Mouse (Mus musculus): ENCODE data around the gene Zfr. TPM values are rescaled to one million over a fixed set of nuclear protein-coding genes. Genes with fewer than 3 reads are reported as not detected.

Zfr gene
- polyA plus RNA-seq, 1 experiment from 2014 or later: 156 TPM

DNA sequence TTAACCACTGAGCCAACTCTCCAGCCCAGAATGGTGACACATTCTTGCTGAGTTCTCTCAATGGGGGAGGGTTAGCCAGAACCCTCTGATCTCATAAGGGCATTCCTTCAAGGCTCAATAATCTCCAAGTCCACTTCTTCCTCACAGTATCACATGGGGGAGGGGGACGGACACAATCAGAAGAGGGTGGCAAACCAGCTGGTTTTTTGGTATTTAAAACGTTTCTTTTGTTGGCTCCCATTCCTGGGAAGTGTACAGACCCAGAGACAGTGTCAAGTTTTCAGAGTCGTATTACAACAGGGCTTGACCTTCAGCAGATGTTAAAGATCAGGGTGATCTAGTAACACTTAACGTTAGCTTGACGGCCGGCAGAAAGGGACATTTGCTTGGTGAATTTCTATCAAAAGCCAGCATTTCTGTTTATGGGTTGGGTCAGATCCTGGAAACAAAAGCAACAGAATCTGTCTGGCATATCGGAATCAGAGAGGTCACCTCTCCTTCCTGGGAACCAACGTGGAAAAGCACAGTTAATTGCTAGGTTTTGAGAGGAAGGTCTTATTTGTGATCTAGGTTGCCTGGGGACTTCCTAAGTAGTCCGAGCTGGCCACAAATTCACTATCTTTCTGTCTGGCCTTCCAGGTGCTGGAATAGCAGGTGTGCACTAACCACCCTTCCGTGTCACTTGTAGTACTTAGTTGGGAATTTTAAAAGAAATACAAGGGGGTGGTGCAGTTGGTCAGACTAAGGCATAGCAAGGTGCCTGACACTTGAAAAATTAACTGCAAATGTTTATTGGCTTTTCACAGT, 86.1 kb downstream of the Zfr start:
- Histone ChIP-seq H3K4me2 (ENCODE audit: low read depth) (peak overlapping the region; percentile 53), H3K9me3 (ENCODE audit: control insufficient read depth, low read length) (no peaks in the 10 kb centered on the region), H3K4me3 (ENCODE audit: low read depth, low read length) (peak overlapping the region; percentile 36), H3K4me1 (ENCODE audit: control insufficient read depth, insufficient read depth, low read length) (peaks cover 15% of the 10 kb centered on the region), H3K27ac (ENCODE audit: low read depth, low read length) (0 out of 2 replicates have a peak overlapping the region, but pooled peaks have one; percentile 27), H3K27me3 (ENCODE audit: control insufficient read depth, insufficient read depth, low read length) (no peaks in the 10 kb centered on the region), H3K36me3 (ENCODE audit: control insufficient read depth, insufficient read depth, low read length) (no peaks in the 10 kb centered on the region), H3K9ac (ENCODE audit: low read length) (peak overlapping the region; percentile 41)
- DNase-seq (ENCODE audit: low spot score) (no peak), ATAC-seq (ENCODE audit: insufficient read depth, low FRiP score, low TSS enrichment) (no peak)
- 40% methylated on average over 10 of the region's 10 CpGs for WGBS

DNA sequence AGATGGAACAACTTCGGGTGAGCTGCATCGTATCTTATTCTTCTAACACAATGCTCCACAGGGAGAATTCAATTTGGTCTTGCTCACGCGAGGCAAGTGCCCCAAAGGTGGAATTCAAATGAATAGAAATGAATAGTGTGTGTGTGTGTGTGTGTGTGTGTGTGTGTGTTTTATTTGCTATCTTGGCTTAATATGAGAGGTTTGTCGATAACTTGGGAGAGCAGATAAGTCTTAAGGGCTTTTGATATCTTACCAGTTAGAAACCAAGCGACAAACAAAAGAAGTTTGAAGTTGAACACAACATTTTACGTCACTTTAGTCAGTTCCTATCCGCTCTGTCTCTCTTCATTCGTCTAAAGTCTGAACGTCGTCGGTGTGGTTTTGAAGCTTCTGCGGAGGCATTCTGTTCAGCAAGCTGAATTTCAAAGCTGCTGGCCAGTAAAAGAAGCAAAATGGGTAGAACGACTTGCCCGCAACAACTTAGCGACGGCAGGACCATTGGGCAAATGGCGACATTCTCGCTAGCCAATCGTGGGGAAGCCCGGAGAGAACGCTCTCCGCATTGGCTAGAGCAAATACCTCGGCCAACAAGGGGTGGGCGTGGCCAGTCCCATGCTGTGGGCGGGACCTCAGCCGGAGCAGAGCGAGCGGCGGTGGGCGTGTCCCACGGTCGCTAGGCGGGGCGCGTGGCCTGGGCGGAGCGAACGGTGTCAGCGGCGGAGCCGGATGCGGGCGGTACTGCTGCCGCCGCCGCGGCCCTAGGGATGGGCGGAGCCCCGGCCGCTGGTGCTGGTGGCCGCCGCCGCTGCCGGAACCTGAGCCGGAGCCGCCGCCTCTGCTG, 86.9 kb downstream of the Zfr start, which contains the start of gene Mtmr12:
Gene Mtmr12 (plus strand): TSS at position 710 of the 841 bp plus-strand sequence.
- Histone ChIP-seq H3K27ac (ENCODE audit: low read depth, low read length) (peak within 1 kb of the TSS; percentile 84), H3K9me3 (ENCODE audit: control insufficient read depth, low read length) (no peaks in the 10 kb centered on the region), H3K36me3 (ENCODE audit: control insufficient read depth, insufficient read depth, low read length) (no peaks in the 10 kb centered on the region), H3K4me3 (ENCODE audit: low read depth, low read length) (peak within 1 kb of the TSS; percentile 71), H3K4me1 (ENCODE audit: control insufficient read depth, insufficient read depth, low read length) (peaks cover 15% of the 10 kb centered on the region), H3K9ac (ENCODE audit: low read length) (peak within 1 kb of the TSS; percentile 88), H3K27me3 (ENCODE audit: control insufficient read depth, insufficient read depth, low read length) (no peaks in the 10 kb centered on the region), H3K4me2 (ENCODE audit: low read depth) (peak within 1 kb of the TSS; percentile 72)
- under 1% methylated on average over 39 of the region's 58 CpGs for WGBS
- DNase-seq (ENCODE audit: low spot score) (peak; percentile 100), ATAC-seq (ENCODE audit: insufficient read depth, low FRiP score, low TSS enrichment) (peak; percentile 99)

GRCm38 (mm10) chr15:12205160-12205901, 87.7 kb downstream of the Zfr start:
- H3K36me3 ChIP-seq (ENCODE audit: control insufficient read depth, insufficient read depth, low read length): no peaks in the 10 kb centered on the region
- H3K4me2 ChIP-seq (ENCODE audit: low read depth): peak overlapping the region; percentile 72
- peak overlapping the region; percentile 88 for H3K9ac ChIP-seq (ENCODE audit: low read length)
- no peaks in the 10 kb centered on the region for H3K27me3 ChIP-seq (ENCODE audit: control insufficient read depth, insufficient read depth, low read length)
- H3K4me1 ChIP-seq (ENCODE audit: control insufficient read depth, insufficient read depth, low read length): peaks cover 15% of the 10 kb centered on the region
- peak overlapping the region; percentile 84 for H3K27ac ChIP-seq (ENCODE audit: low read depth, low read length)
- no peaks in the 10 kb centered on the region for H3K9me3 ChIP-seq (ENCODE audit: control insufficient read depth, low read length)
- WGBS: 1% methylated on average over 47 of the region's 73 CpGs
- H3K4me3 ChIP-seq (ENCODE audit: low read depth, low read length): peak overlapping the region; percentile 71
- ATAC-seq (ENCODE audit: insufficient read depth, low FRiP score, low TSS enrichment): peak; percentile 85
- DNase-seq (ENCODE audit: low spot score): peak; percentile 48

DNA sequence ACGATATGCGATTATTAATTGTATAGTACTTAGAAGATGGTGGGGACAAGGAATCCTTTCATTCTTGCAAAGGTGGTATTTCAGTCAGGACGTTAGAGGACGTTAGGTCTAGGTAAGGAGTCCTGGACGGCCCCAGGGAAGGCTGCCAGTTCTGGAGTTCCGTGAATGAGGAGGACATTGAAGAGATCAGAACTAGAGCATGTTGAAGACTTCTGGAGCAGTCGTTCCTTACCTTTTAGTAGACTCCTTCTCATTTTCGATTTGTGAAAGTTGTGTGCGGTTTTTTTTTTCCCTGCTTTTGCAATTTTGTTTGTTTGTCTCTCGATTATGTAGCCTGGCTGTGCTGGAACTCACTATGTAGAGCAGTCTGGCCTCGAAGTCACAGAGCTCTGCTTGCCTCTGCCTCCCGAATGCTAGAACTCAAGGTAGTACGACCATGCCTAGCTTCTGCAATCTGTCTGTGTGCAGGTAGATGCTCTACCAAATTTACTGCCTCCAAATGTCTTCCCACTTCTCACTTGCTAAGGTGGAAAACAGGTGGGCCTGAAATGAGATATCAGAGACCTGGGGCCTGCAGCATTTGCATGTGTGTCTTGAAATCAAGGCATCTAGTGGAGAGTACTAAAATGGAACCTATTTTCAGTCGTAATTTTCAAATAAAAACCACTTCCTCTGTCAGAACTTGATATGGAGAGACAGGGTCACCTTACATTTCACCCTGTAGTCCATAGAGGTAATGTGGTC, 88.4 kb downstream of the Zfr start:
- Histone ChIP-seq H3K36me3 (ENCODE audit: control insufficient read depth, insufficient read depth, low read length) (no peaks in the 10 kb centered on the region), H3K4me2 (ENCODE audit: low read depth) (peak overlapping the region; percentile 72), H3K4me3 (ENCODE audit: low read depth, low read length) (peak overlapping the region; percentile 71), H3K4me1 (ENCODE audit: control insufficient read depth, insufficient read depth, low read length) (peaks cover 15% of the 10 kb centered on the region), H3K27ac (ENCODE audit: low read depth, low read length) (0 out of 2 replicates have a peak overlapping the region, but pooled peaks have one; percentile 84), H3K27me3 (ENCODE audit: control insufficient read depth, insufficient read depth, low read length) (no peaks in the 10 kb centered on the region), H3K9ac (ENCODE audit: low read length) (peak overlapping the region; percentile 88), H3K9me3 (ENCODE audit: control insufficient read depth, low read length) (no peaks in the 10 kb centered on the region)
- DNase-seq (ENCODE audit: low spot score) (no peak), ATAC-seq (ENCODE audit: insufficient read depth, low FRiP score, low TSS enrichment) (no peak)
- 46% methylated on average over 14 of the region's 14 CpGs for WGBS

- DNase-seq (ENCODE audit: low spot score) (no peak), ATAC-seq (ENCODE audit: insufficient read depth, low FRiP score, low TSS enrichment) (no peak)
- Histone ChIP-seq H3K4me2 (ENCODE audit: low read depth) (no peak overlapping the region; the same call in 1 of the 2 replicates), H3K4me1 (ENCODE audit: control insufficient read depth, insufficient read depth, low read length) (peaks cover 15% of the 10 kb centered on the region), H3K27ac (ENCODE audit: low read depth, low read length) (no peak overlapping the region), H3K9me3 (ENCODE audit: control insufficient read depth, low read length) (no peaks in the 10 kb centered on the region), H3K9ac (ENCODE audit: low read length) (no peak overlapping the region), H3K27me3 (ENCODE audit: control insufficient read depth, insufficient read depth, low read length) (no peaks in the 10 kb centered on the region), H3K4me3 (ENCODE audit: low read depth, low read length) (no peak overlapping the region), H3K36me3 (ENCODE audit: control insufficient read depth, insufficient read depth, low read length) (no peaks in the 10 kb centered on the region)
- WGBS: 59% methylated on average over 7 of the region's 7 CpGs
Observed at GRCm38 (mm10) chr15:12206646-12207222, 89.1 kb downstream of the Zfr start.

- Histone ChIP-seq H3K9ac (ENCODE audit: low read length) (no peak overlapping the region), H3K4me3 (ENCODE audit: low read depth, low read length) (no peak overlapping the region), H3K4me1 (ENCODE audit: control insufficient read depth, insufficient read depth, low read length) (peaks cover 15% of the 10 kb centered on the region), H3K27ac (ENCODE audit: low read depth, low read length) (no peak overlapping the region), H3K36me3 (ENCODE audit: control insufficient read depth, insufficient read depth, low read length) (no peaks in the 10 kb centered on the region), H3K9me3 (ENCODE audit: control insufficient read depth, low read length) (no peaks in the 10 kb centered on the region), H3K4me2 (ENCODE audit: low read depth) (no peak overlapping the region), H3K27me3 (ENCODE audit: control insufficient read depth, insufficient read depth, low read length) (no peaks in the 10 kb centered on the region)
- 86% methylated on average over 6 of the region's 6 CpGs for WGBS
- ATAC-seq (ENCODE audit: insufficient read depth, low FRiP score, low TSS enrichment) (no peak), DNase-seq (ENCODE audit: low spot score) (no peak)
Observed at GRCm38 (mm10) chr15:12207556-12208090, 90.0 kb downstream of the Zfr start.

DNA sequence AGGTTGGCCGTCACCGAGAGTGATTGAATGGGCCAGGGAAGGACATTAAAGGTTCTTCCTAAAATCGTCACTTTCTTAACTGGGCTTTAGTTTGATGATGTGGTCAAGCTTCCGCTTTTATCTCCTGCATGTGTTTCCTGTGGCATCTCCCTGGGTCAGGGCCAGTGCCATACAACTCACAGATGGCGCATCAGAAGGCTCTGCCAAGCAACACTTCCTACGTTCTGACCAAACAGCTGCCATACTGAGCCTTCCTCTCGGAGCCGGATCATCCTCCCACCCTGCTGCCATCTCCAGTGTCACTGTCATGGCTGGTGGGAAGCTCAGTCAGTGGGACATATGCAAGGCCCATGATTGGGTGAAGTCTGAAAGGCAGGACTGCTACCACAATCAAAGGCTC, 93.9 kb downstream of the Zfr start:
- H3K27ac ChIP-seq (ENCODE audit: low read depth, low read length): no peak overlapping the region
- peaks cover 6% of the 10 kb centered on the region; the same call in 1 of the 2 replicates for H3K4me1 ChIP-seq (ENCODE audit: control insufficient read depth, insufficient read depth, low read length)
- WGBS: 84% methylated on average over 8 of the region's 8 CpGs
- no peaks in the 10 kb centered on the region for H3K27me3 ChIP-seq (ENCODE audit: control insufficient read depth, insufficient read depth, low read length)
- no peaks in the 10 kb centered on the region for H3K36me3 ChIP-seq (ENCODE audit: control insufficient read depth, insufficient read depth, low read length)
- no peak overlapping the region for H3K9ac ChIP-seq (ENCODE audit: low read length)
- DNase-seq (ENCODE audit: low spot score) (no peak), ATAC-seq (ENCODE audit: insufficient read depth, low FRiP score, low TSS enrichment) (no peak)
- H3K4me2 ChIP-seq (ENCODE audit: low read depth): no peak overlapping the region
- no peak overlapping the region for H3K4me3 ChIP-seq (ENCODE audit: low read depth, low read length)
- no peaks in the 10 kb centered on the region for H3K9me3 ChIP-seq (ENCODE audit: control insufficient read depth, low read length)

Data from neural tube, embryonic 11.5 days (tissue).